Mouse (Mus musculus): ENCODE data around the gene Pik3r2.
A peak's percentile ranks its signal among the peaks of the same experiment; 100 is the strongest.
"Not testable (repeated sequence)": the region's sequence is repeated elsewhere in the genome, so short reads cannot be mapped to it uniquely, and the experiment has no call there.

Pik3r2 gene

GRCm38 (mm10) chr8:70776496-70777444 is at the start of gene Pik3r2:
Gene Pik3r2 (minus strand): TSS chr8:70776713.
- DNase-seq: peak; percentile 97

- no peak for DNase-seq
Observed at GRCm38 (mm10) chr8:70825816-70826215, 49.3 kb upstream of the Pik3r2 start.

DNA sequence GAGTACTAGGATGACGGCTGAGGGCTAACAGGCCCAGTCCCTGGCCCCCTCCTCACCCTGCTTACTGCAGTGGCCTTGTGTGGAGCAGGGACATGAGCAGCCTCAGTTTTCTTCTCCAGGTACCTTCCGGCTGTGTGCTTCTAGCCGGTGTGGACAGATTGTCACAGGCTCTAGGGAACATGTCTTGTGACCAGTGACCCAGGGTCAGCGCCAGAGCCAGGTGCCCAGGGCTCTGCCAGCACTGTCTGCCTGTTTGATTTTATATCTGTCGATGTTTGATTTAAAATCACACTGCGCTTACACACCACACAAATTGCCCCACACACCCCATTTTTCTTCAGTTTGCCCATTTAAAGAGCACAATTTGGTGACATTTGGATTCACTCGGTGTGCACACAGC is 47.3 kb upstream of the Pik3r2 start:
- DNase-seq: no peak

DNA sequence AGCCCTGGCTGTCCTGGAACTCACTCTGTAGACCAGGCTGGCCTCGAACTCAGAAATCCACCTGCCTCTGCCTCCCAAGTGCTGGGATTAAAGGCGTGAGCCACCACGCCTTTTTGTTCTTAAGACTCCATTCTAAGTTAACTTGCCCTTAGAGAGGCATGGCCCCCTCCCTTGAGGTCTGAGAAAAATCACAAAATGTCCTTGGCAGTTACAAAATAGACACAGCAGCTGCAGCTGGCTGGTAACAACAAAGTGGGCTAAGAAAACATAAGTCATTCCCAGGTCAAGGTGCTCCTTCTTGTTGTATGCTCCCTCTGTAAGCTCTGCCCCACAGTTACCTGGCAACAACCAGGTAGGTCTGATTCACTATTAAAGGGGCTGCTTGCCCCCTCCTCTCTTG is 46.1 kb upstream of the Pik3r2 start:
- DNase-seq: not testable (repeated sequence)

GRCm38 (mm10) chr8:70821992-70822391 is 45.5 kb upstream of the Pik3r2 start:
- DNase-seq: no peak

GRCm38 (mm10) chr8:70821399-70821962 is 45.0 kb upstream of the Pik3r2 start:
- no peak for DNase-seq

DNA sequence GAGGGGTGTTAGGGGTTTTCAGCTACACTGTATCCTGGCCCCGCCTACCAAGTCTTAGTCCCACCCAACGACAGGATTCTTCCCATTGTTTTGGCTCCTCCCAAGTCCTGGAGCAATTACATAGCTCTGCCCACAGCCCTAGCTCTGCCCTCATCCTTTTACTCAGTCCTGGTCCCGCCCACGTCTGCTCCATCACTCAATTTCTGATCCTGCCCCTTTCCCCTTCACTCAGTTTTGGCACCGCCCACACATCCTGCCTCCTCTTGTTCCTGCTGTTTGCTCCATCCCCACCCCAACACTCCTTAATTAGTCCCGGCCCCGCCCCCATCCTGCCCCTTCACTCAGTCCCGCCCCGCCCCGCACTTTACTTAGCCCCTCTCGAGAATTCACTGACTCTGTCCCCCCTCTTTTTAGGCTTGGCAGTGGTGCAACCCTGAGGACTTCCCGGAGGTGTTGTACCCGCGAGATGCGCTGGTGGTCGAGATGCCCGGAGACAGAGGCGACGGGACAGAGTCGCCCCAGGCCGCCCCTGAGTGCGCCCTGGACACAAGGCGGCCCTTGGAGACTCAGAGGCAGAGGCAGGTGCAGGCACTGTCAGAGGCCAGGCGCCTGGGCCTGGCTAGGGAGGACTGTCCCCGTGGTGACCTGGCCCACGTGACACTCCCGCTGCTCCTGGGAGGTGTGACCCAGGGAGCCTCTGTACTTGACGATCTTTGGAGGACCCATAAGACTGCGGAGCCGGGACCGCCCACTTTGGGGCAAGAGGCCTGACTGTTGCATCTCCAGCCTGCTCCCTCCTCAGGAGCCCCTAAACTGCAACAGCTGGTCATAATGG is 43.8 kb upstream of the Pik3r2 start:
- peak; percentile 73 for DNase-seq

- no peak for DNase-seq
Observed at GRCm38 (mm10) chr8:70816679-70817078, 40.2 kb upstream of the Pik3r2 start.

DNA sequence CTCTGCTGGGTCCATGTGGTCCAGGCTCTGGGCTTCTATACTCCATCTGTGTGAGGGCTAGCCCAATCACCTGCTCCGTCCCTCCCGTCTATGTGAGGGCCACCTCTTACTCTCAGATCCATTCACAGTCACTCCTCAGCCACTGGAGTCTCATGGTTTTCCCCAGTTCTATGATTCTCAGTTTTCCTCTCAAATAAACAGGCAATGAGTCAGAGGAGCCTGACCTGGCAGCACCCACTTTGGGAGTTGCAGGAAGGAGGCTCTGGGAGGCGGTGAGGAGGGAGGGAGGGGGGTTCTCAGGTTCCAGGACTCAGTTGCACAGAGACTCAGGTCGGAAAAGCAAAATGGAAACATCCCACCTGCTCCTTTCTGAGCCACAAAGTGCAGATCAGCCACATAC is 36.4 kb upstream of the Pik3r2 start:
- DNase-seq: no peak

DNA sequence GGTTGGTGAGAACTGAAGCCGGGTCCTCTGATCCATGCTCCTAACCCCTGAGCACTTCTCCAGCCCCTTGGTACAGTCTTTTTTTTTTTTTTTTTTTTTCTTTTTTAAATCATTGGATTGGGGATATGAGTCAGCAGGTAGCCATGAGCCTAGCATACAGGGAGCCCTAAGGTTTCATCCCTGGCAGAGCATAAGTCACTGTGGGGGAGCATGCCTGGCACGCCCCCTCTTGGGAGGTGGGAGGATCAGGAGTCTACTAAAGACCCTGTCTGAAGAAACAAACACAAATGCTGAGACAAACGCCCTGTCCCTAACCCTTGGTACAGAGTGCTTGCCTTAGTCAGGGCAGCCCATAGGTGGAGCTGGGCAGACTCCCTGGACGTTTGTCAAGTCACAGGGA is 35.5 kb upstream of the Pik3r2 start:
- no peak for DNase-seq

GRCm38 (mm10) chr8:70810962-70811680 is 34.6 kb upstream of the Pik3r2 start:
- no peak for DNase-seq

DNA sequence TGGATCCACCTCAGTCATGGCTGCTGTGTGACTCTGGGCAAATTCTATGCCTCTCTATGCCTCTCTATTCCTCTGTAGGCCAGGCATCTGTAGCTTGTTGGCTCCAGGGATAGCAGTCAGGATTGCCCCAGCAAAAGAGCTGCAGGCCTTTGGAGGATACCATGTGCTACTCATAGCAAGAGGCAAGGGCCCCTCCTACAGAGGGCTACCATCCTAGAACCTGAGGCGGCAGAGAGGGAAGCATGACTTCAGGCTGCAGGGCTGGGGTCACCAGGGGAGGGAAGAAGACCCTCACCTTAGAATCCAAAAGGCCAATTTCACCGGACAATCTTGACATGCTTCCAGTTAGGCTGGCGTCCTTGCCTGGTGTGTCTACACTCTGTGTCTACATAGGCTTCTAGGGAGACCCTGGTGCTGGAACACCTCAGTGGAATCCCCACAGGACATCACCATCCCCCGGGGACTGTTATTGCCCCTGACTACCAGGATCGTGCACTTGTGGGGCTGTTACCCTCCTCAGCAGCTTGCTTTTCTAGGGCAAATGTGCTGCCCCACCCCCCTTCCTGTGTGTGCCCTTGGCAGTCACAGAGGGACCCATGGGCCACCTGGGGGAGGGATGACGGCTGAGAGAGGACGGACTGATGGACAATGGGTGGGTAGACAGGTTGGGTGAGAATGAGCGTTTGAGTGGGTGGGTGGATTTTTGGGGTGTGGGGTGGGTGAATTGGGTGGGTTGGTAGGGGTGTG is 32.6 kb upstream of the Pik3r2 start:
- no peak for DNase-seq

DNA sequence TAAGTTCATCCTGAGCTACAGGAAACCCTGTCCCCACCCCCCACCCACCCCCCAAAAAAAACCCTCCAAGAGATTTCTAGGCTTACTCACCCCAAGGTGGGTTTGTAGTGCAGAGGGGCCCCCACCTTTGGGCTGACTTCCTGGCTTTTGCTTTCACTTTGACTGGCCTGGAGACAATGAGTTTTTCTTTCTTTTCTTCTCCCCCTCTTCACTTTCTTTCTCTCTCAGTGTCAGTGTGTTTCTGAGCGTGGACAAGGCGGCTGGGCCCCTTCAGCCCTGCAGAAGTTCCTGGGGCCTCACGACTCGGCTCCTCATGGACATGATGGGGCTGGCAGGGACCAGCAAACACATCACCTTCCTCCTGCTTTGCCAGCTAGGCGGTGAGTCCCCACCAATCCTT is 31.7 kb upstream of the Pik3r2 start, which contains the start of gene Il12rb1:
Gene Il12rb1 (plus strand): TSS at position 211 of the 400 bp plus-strand sequence.
- no peak for DNase-seq

- peak; percentile 65 for DNase-seq
Observed at GRCm38 (mm10) chr8:70807304-70807703, 30.8 kb upstream of the Pik3r2 start.

- DNase-seq: no peak
Observed at GRCm38 (mm10) chr8:70806541-70806940, 30.0 kb upstream of the Pik3r2 start.

- peak; percentile 88 for DNase-seq
Observed at GRCm38 (mm10) chr8:70804481-70805206, 28.1 kb upstream of the Pik3r2 start, which contains the start of gene Mast3. Gene Mast3 (minus strand): TSS chr8:70805054.

DNA sequence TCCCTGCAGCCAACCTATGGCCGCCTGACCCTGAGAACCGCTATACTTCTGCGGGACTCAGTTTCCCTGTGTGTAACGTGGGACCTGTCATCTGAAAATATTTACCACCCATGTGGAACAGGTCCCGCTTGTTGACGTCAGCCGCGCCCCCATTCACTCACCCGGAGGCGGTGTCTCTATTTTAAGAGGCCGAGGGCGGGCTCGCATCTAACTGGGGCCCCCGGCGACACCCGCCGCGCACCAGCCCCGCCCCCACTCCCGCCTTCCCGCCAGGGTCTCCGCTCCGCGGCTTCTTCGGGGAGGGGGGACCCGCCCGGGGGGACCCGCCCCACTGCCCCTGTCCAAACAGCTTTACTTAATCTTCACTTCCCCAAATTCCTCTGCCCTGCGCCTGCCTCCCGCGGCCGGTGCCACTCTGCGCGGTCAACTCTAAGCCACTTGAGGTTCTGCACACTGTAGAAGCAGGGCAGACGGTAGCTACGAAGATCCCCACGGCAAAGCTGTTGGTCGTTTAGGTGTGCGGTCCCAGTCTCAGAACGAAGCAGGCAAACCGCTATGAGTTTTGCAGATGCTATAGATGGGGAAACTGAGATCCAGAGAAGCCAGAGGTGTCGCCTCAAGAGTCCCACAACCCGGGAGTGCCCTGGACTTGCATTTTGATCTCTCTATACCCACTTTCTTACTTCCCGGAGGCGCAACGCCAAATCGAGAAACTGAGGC is 27.4 kb upstream of the Pik3r2 start:
- peak; percentile 88 for DNase-seq

GRCm38 (mm10) chr8:70802786-70803510 is 26.4 kb upstream of the Pik3r2 start:
- no peak for DNase-seq

DNA sequence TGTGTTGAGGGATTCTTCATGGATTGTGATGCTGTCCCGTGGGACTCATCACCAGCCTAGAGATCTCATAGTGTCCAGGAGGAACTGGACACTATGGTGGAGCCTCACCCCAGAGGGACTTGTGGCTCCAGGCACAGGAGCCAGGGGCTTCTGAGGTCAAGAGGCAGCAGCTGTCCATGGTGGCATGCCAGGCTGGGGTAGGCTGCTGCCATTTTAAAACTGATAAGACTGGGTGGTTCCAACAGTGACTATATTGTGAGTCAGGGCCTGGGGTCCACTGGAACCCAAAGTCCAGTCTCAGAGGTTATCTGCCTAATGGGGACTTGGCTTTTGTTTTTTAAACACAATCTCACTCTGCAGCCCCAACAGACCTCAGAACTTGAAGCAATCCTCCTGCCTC is 25.3 kb upstream of the Pik3r2 start:
- DNase-seq: no peak

DNA sequence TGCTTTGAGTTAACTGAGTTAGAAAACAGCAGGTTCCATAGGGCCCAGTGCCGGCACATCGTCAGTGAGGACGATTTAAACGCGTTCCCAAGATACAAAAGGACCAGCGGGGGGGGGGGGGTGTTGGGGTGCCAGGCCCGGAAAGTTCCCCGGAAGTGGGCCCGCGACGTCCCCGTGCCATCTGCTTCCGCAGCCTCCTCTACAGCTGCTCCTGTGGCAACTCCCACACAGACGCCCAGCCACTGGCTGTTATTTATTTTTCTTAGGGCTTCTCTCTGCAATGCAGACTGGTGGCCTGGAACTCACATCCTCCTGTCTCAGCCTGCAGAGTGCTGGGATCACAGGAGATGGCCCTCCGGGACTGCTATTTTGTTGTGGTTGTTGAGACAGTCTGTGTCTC is 24.6 kb upstream of the Pik3r2 start:
- DNase-seq: peak; percentile 90

All from right cerebral cortex, adult 18-20 months (tissue).